Mouse (Mus musculus) stomach, postnatal 0 days (tissue): ENCODE measurements around the gene Nhsl1.

ENCODE experiments used
- CTCF ChIP-seq: IDR thresholded peaks from 2 replicates; pipeline ENCODE4 v1.5.1; 2016; ENCODE audit warnings: antibody characterized with exemption, low read depth, mild to moderate bottlenecking, moderate library complexity
- EP300 ChIP-seq: optimal IDR thresholded peaks from 2 replicates; pipeline ENCODE3; 2016; ENCODE audit warnings: antibody characterized with exemption

DNA sequence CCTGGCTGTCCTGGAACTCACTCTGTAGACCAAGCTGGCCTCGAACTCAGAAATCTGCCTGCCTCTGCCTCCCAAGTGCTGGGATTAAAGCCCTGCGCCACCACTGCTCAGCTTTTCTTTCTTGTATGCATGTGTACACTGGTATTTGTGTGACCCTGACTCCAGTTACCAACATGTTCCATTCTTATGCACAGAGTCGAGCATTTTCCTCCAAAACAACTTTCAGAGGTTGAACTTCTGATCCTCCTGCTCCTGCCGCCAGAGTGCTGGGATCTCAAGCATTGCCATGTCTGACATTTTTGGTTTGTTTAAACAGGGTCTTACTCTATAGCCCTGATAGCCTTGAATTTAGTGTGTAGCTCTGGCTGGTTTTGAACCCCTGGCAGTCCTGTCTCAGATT is 15.4 kb downstream of the Nhsl1 start:
- TF ChIP-seq CTCF (no peak), EP300 (no peak)
